Comparison of ENCODE assay signal across 9 mouse cellular contexts in the genomic region with DNA sequence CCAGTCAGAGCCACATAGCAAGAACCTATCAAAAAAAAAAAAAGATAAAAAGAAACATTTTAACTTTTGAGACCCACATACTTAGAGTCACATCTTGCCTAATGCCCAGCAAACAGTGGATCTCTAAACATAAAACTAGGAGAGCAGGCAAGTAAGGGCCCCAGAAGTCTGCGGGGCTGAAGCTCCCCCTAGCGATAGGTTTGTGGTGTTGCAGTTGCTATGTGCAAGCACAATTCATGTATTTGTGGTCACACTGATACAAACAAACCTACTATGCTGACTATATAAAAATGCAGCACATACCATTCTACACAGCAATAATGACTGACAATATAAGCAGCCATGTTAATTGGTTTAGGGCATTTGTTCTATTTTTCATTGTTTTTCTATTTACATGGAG. TPM values are rescaled to one million over a fixed set of nuclear protein-coding genes. Genes with fewer than 3 reads are reported as not detected.
DNase-seq lines count a peak whose midpoint lies in the region; ATAC-seq and TF ChIP-seq lines count a peak whose summit lies in the region.
"Had no signal": no experiment of that assay in that cellular context is flagged by ENCODE, and none has a peak within 500 bp of the region (broad histone marks: within the 10 kb centered on the region; RNA-seq: fewer than 3 reads in every experiment).

No protein-coding gene starts in this region.

- H3K79me2 ChIP-seq in MEL (ENCODE audit: control insufficient read depth, insufficient read depth, low read length, poor library complexity), result 0 out of 2 replicates have a peak, but pooled peaks cover 2% of the 10 kb centered on the region

- peak; percentile 44 for TF ChIP-seq RAD21 in MEL (IDR thresholded peaks at IDR 0.05; ENCODE audit: low read depth, low read length)

- peak; percentile 26 for DNase-seq in kidney, postnatal 10 days
- no peak for DNase-seq in kidney, adult 18-20 months
- peak; percentile 81 for DNase-seq in MEL (ENCODE audit: low read depth, low spot score)
- peak; percentile 19 for DNase-seq in midbrain, postnatal 0 days (ENCODE audit: low spot score)
- no peak for DNase-seq in gastrocnemius, postnatal 36 days
- DNase-seq in gastrocnemius, postnatal 10 days, result no peak
- no peak for DNase-seq in right cerebral cortex, postnatal 36 days (ENCODE audit: low spot score in 2 of 2)

- H3K27me3 ChIP-seq in MEL (ENCODE audit: control insufficient read depth in 1 of 2, insufficient read depth in 2 of 2, low read length in 2 of 2), result no peaks in the 10 kb centered on the region
- H3K27me3 ChIP-seq in midbrain, postnatal 0 days (ENCODE audit: insufficient read depth, low read length), result no peaks in the 10 kb centered on the region
- H3K27me3 ChIP-seq: embryonic facial prominence, embryonic 15.5 days had no signal

- TF ChIP-seq POLR2A in MEL (IDR thresholded peaks at IDR 0.05; ENCODE audit: control insufficient read depth in 1 of 2, insufficient read depth in 1 of 2, low read depth in 1 of 2, low read length in 2 of 2, poor library complexity in 1 of 2), result no peak
- TF ChIP-seq POLR2A in embryonic fibroblast, embryonic 13.5 days (IDR thresholded peaks at IDR 0.05; ENCODE audit: low read depth, low read length), result no peak

- H3K9ac ChIP-seq in MEL (ENCODE audit: control insufficient read depth, low read depth, low read length, poor library complexity, severe bottlenecking), result no peak overlapping the region
- H3K9ac ChIP-seq in midbrain, postnatal 0 days (replicated peaks; ENCODE audit: low read length, poor library complexity, severe bottlenecking), result no peak overlapping the region
- H3K9ac ChIP-seq: embryonic facial prominence, embryonic 15.5 days had no signal

- H3K4me2 ChIP-seq in midbrain, postnatal 0 days (ENCODE audit: low read depth, low read length, poor library complexity, severe bottlenecking), result no peak overlapping the region
- H3K4me2 ChIP-seq: embryonic facial prominence, embryonic 15.5 days had no signal

- H3K4me1 ChIP-seq in MEL (ENCODE audit: control insufficient read depth in 1 of 2, insufficient read depth in 2 of 2, low read length in 2 of 2), result no peaks in the 10 kb centered on the region; a peak in 1 of 4 replicates
- H3K4me1 ChIP-seq in embryonic fibroblast, embryonic 13.5 days (ENCODE audit: control insufficient read depth, insufficient read depth, low read length), result peaks cover 2% of the 10 kb centered on the region; the same call in 1 of the 2 replicates
- H3K4me1 ChIP-seq in midbrain, postnatal 0 days (ENCODE audit: insufficient read depth, low read length), result no peaks in the 10 kb centered on the region
- H3K4me1 ChIP-seq: embryonic facial prominence, embryonic 15.5 days had no signal

- H3K4me3 ChIP-seq in MEL (ENCODE audit: control insufficient read depth in 1 of 2, insufficient read depth in 1 of 2, low read depth in 2 of 2, low read length in 2 of 2), result no peak overlapping the region
- no peak overlapping the region for H3K4me3 ChIP-seq in embryonic fibroblast, embryonic 13.5 days (ENCODE audit: insufficient read depth, low read length)
- no peak overlapping the region for H3K4me3 ChIP-seq in midbrain, postnatal 0 days (ENCODE audit: low read depth, low read length)
- H3K4me3 ChIP-seq: embryonic facial prominence, embryonic 15.5 days had no signal

- H3K9me3 ChIP-seq in MEL (replicated peaks; ENCODE audit: insufficient read depth, low read length), result no peaks in the 10 kb centered on the region
- no peaks in the 10 kb centered on the region for H3K9me3 ChIP-seq in midbrain, postnatal 0 days (ENCODE audit: low read length)
- H3K9me3 ChIP-seq: embryonic facial prominence, embryonic 15.5 days had no signal

- intact Hi-C loops in gastrocnemius, postnatal 36 days (cut with DNase I), result loop anchor here (5.0 kb wide), 1 partner anchor 41 kb away; no protein-coding TSS in a partner anchor

- H3K36me3 ChIP-seq in MEL (ENCODE audit: control insufficient read depth in 1 of 2, insufficient read depth in 2 of 2, low read length in 2 of 2), result peaks cover 6 to 58% of the 10 kb centered on the region in 2 experiments
- H3K36me3 ChIP-seq in midbrain, postnatal 0 days (ENCODE audit: insufficient read depth, low read length), result peaks cover 45% of the 10 kb centered on the region

- no peak overlapping the region for H3K27ac ChIP-seq in MEL (ENCODE audit: control insufficient read depth, low read depth, low read length)
- H3K27ac ChIP-seq in embryonic fibroblast, embryonic 13.5 days (ENCODE audit: insufficient read depth, low read length), result no peak overlapping the region
- no peak overlapping the region for H3K27ac ChIP-seq in midbrain, postnatal 0 days (ENCODE audit: low read depth, low read length)
- H3K27ac ChIP-seq: embryonic facial prominence, embryonic 15.5 days had no signal

- peak; percentile 89 to 98 (median 94) for TF ChIP-seq CTCF in MEL (IDR thresholded peaks at IDR 0.05 in 2 of 3, conservative IDR thresholded peaks at IDR 0.05 in 1 of 3; ENCODE audit: control insufficient read depth in 1 of 3, insufficient read depth in 1 of 3, low read depth in 2 of 3, low read length in 3 of 3, poor library complexity in 1 of 3, severe bottlenecking in 1 of 3)
- peak; percentile 63; the same call in 1 of the 2 replicates for TF ChIP-seq CTCF in embryonic fibroblast, embryonic 13.5 days (IDR thresholded peaks at IDR 0.05; ENCODE audit: borderline replicate concordance, insufficient read depth, low read length)
- TF ChIP-seq CTCF in midbrain, postnatal 0 days (IDR thresholded peaks at IDR 0.05), result peak; percentile 82

- WGBS in midbrain, postnatal 0 days, result 10% methylated on average over 2 of the region's 2 CpGs

- TF ChIP-seq EP300 in MEL (IDR thresholded peaks at IDR 0.05; ENCODE audit: low read depth in 1 of 2, low read length in 2 of 2), result no peak

- no peak for ATAC-seq in midbrain, postnatal 0 days (ENCODE audit: low FRiP score)

TF ChIP-seq in MEL, 35 proteins besides CTCF, POLR2A, EP300 and RAD21:
- peak; percentile 23; the same call in 1 of the 2 replicates for TF ChIP-seq ZNF384 (IDR thresholded peaks at IDR 0.05; ENCODE audit: low read depth, low read length)
- peak; percentile 85 for TF ChIP-seq ZKSCAN1 (IDR thresholded peaks at IDR 0.05; ENCODE audit: low read depth, low read length)
- TF ChIP-seq NELFE (IDR thresholded peaks at IDR 0.05; ENCODE audit: low read depth, low read length), result no peak
- peak; percentile 53 for TF ChIP-seq SMC3 (IDR thresholded peaks at IDR 0.05; ENCODE audit: low read depth, low read length)

RNA-seq across cellular contexts. Expression of a gene that starts 11.9 kb away (rescaled TPM):
- total RNA-seq in MEL (2012; rRNA removed), result 81.4 and 83.1 TPM in 2 replicates
- 100 to 1,000 TPM in 1 of 2 experiments, 10 to 100 TPM in 1; 95.4 to 100 TPM for polyA plus RNA-seq in MEL (2012; ENCODE audit: insufficient read depth in 1 of 2, insufficient read length in 2 of 2, low read depth in 1 of 2, low replicate concordance in 2 of 2, missing spikeins in 1 of 2)
- polyA plus RNA-seq in embryonic fibroblast, embryonic 13.5 days (2011; ENCODE audit: insufficient read length, low read depth, missing spikeins), result 56.1 and 58.4 TPM in 2 replicates
- total RNA-seq in midbrain, postnatal 0 days (2014; rRNA removed), result 72.5 and 113 TPM in 2 replicates
- polyA plus RNA-seq in midbrain, postnatal 0 days (2015; fragmentation: Nextera tagmentation; extraction: Ambion mirVana), result 65.6 and 72.7 TPM in 2 replicates
- total RNA-seq in gastrocnemius, postnatal 36 days (2021), result 10 to 100 TPM; 20.8 to 25.1 TPM
- 10 to 100 TPM; 29.7 to 31.8 TPM for total RNA-seq in gastrocnemius, postnatal 10 days (2021)

RNA-seq across cellular contexts. Expression of a gene that starts 36.8 kb away (rescaled TPM):
- 0.20 and 0.39 TPM in 2 replicates for total RNA-seq in MEL (2012; rRNA removed)
- under 1 TPM in 1 of 2 experiments, not detected in 1; 0.07 TPM for polyA plus RNA-seq in MEL (2012; ENCODE audit: insufficient read depth in 1 of 2, insufficient read length in 2 of 2, low read depth in 1 of 2, low replicate concordance in 2 of 2, missing spikeins in 1 of 2)
- polyA plus RNA-seq in embryonic fibroblast, embryonic 13.5 days (2011; ENCODE audit: insufficient read length, low read depth, missing spikeins), result not detected in 2 replicates
- total RNA-seq in midbrain, postnatal 0 days (2014; rRNA removed), result not detected in 2 replicates
- polyA plus RNA-seq in midbrain, postnatal 0 days (2015; fragmentation: Nextera tagmentation; extraction: Ambion mirVana), result not detected in 2 replicates
- not detected for total RNA-seq in gastrocnemius, postnatal 36 days (2021)
- not detected for total RNA-seq in gastrocnemius, postnatal 10 days (2021)

RNA-seq across cellular contexts. Expression of a gene that starts 38.7 kb away (rescaled TPM):
- 37.1 and 49.9 TPM in 2 replicates for total RNA-seq in MEL (2012; rRNA removed)
- 100 to 1,000 TPM in 1 of 2 experiments, not detected in 1; 116 TPM for polyA plus RNA-seq in MEL (2012; ENCODE audit: insufficient read depth in 1 of 2, insufficient read length in 2 of 2, low read depth in 1 of 2, low replicate concordance in 2 of 2, missing spikeins in 1 of 2)
- polyA plus RNA-seq in embryonic fibroblast, embryonic 13.5 days (2011; ENCODE audit: insufficient read length, low read depth, missing spikeins), result 7.0 and 8.4 TPM in 2 replicates
- 5.3 and 6.1 TPM in 2 replicates for total RNA-seq in midbrain, postnatal 0 days (2014; rRNA removed)
- polyA plus RNA-seq in midbrain, postnatal 0 days (2015; fragmentation: Nextera tagmentation; extraction: Ambion mirVana), result 1.1 and 1.6 TPM in 2 replicates
- total RNA-seq in gastrocnemius, postnatal 36 days (2021), result 1 to 10 TPM; 2.0 to 2.2 TPM
- total RNA-seq in gastrocnemius, postnatal 10 days (2021), result 10 to 100 TPM in 1 of 2 experiments, 1 to 10 TPM in 1; 9.0 to 14.5 TPM

Comparison
In these comparisons a context has a peak if more than half of its experiments do, and no peak if none do; other contexts are left out.
1. DNase-seq: peak in kidney, postnatal 10 days (single experiment), MEL (single experiment) and midbrain, postnatal 0 days (single experiment); none in kidney, adult 18-20 months (single experiment), gastrocnemius, postnatal 36 days (0 of 2), gastrocnemius, postnatal 10 days (single experiment) and right cerebral cortex, postnatal 36 days (0 of 2).
2. Peak in every context shown above with its lines, with median percentiles within 50 percentile points of each other: CTCF ChIP-seq.